Mouse (Mus musculus) limb, embryonic 15.5 days (tissue): ENCODE results near the gene Olfr780. TPM values are rescaled to one million over a fixed set of nuclear protein-coding genes. Genes with fewer than 3 reads are reported as not detected.
"Not testable (repeated sequence)": the region's sequence is repeated elsewhere in the genome, so short reads cannot be mapped to it uniquely, and the experiment has no call there.

ENCODE experiments used
- ATAC-seq: fragments of 200-750 bp; cut with Nextera tagmentation; 2 replicates; pipeline ENCODE4 v1.8.0; 2017; ENCODE audit warnings: low read depth, moderate TSS enrichment; ENCODE audit not compliant: insufficient number of reproducible peaks, low FRiP score, low TSS enrichment
- H3K27ac ChIP-seq: fragments of 300-500 bp; sonication (generic); 2 replicates; pipeline ENCODE4 v1.5.1; 2015; ENCODE audit warnings: moderate library complexity, mild to moderate bottlenecking, inconsistent platforms
- H3K27me3 ChIP-seq: fragments of 300-500 bp; sonication (generic); 2 replicates; pipeline ENCODE4 v1.6.1; 2015; ENCODE audit warnings: inconsistent platforms
- H3K36me3 ChIP-seq: fragments of 300-500 bp; sonication (generic); 2 replicates; pipeline ENCODE4 v1.6.1; 2015; ENCODE audit warnings: inconsistent platforms
- H3K4me1 ChIP-seq: fragments of 300-500 bp; sonication (generic); 2 replicates; pipeline ENCODE4 v1.6.1; 2015; ENCODE audit warnings: inconsistent platforms
- H3K4me2 ChIP-seq: fragments of 300-500 bp; sonication (generic); 2 replicates; pipeline ENCODE4 v1.6.1; 2015; ENCODE audit warnings: mild to moderate bottlenecking, inconsistent platforms
- H3K4me3 ChIP-seq: fragments of 300-500 bp; sonication (generic); 2 replicates; pipeline ENCODE4 v1.5.1; 2015; ENCODE audit warnings: mild to moderate bottlenecking, inconsistent platforms
- H3K9ac ChIP-seq: fragments of 300-500 bp; sonication (generic); 2 replicates; pipeline ENCODE4 v1.6.1; 2015; ENCODE audit warnings: inconsistent platforms
- H3K9me3 ChIP-seq: fragments of 300-500 bp; sonication (generic); 2 replicates; pipeline ENCODE4 v1.6.1; 2016; ENCODE audit warnings: inconsistent platforms
- WGBS: fragments of 180-500 bp; shearing (Covaris S2); methylation state at CpG from one replicate; pipeline ENCODE4 v1.1.7; 2015; 5-methylcytosine and 5-hydroxymethylcytosine counted together
- polyA plus RNA-seq: library from polyadenylated mRNA; unstranded; fragments of >200 nt; fragmentation: Nextera tagmentation; extraction: Ambion mirVana; gene quantifications from 2 replicates; pipeline ENCODE4 v1.2.1, GENCODE M21; 2015

Gene Olfr780
- polyA plus RNA-seq: not detected in 2 replicates

DNA sequence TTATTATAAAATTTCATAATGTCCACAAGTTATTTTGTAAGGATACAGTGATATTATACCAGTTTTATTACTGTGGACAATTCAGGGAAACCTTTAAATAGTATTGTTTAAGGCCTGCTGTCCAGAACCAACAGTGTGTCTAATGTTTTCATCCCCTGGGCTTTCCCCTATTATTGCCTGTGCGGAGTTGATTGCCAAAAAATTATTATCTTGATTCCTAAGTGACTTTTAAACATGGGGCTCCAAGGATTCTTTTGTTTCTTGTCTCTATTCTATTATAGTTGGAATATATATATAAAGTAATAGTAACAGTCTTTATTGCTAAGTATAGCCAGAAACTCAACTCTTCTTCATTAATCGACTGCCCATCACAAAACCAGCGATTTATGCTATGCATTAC, at the start of gene Olfr780:
Olfr780 (plus strand) TSS at position 301 of the 400 bp plus-strand sequence.
- Histone ChIP-seq H3K9ac (no peak within 1 kb of the TSS), H3K36me3 (no peaks in the 10 kb centered on the region), H3K4me3 (no peak within 1 kb of the TSS), H3K4me2 (no peak within 1 kb of the TSS), H3K9me3 (no peaks in the 10 kb centered on the region), H3K27me3 (no peaks in the 10 kb centered on the region), H3K27ac (no peak within 1 kb of the TSS), H3K4me1 (no peaks in the 10 kb centered on the region)
- 80% methylated on average over 3 of the region's 3 CpGs for WGBS
- no peak for ATAC-seq

DNA sequence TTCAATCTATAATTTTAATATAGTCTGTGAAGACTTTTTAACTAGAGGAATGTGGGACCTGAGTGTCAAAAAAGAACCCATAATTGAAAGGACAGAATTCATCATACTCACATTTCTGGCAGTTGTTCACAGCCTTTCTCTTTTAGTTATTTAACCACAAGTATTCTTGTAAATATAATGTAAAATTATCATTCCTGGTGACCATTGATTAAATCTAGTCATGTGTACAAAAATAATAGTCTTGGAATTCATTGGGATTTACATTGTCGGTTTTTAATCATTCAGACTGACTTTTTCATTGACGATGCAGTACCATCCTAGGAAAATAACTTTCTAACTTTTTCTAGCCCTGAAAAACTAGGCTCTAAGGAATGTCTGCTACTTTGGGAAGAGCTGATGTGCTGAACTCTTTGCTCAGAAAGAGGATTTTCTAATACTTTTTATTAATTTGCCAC, 46.8 kb upstream of the Olfr780 start, which contains the start of gene Olfr777:
Olfr777 (minus strand) TSS at position 405 of the 455 bp plus-strand sequence.
- WGBS: 93% methylated on average over 2 of the region's 2 CpGs
- no peaks in the 10 kb centered on the region for H3K9me3 ChIP-seq
- no peak for ATAC-seq
- no peak within 1 kb of the TSS for H3K4me2 ChIP-seq
- H3K4me3 ChIP-seq: no peak within 1 kb of the TSS
- H3K36me3 ChIP-seq: no peaks in the 10 kb centered on the region
- no peaks in the 10 kb centered on the region for H3K4me1 ChIP-seq
- H3K9ac ChIP-seq: no peak within 1 kb of the TSS
- no peak within 1 kb of the TSS for H3K27ac ChIP-seq
- no peaks in the 10 kb centered on the region for H3K27me3 ChIP-seq

DNA sequence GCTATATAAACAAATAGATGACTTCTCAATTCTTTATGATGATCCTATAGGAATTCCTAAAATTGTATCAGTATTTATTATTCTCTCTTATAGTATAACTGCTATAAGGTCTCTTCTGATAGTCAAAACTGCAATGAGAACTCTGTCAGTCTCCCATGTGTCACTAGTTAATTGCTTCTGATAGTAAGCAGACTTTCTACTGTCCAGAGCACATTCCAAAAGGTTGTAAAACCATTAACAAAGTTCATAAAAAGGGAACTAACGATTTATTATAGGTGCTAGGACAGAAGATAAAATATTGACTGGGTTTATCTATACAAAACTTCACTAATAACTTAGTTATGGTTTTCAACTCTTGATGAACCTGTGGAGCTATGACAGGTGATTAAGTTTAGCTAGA, 4.9 kb upstream of the Olfr780 start:
- not testable (repeated sequence) for H3K4me3 ChIP-seq, H3K4me2 ChIP-seq

DNA sequence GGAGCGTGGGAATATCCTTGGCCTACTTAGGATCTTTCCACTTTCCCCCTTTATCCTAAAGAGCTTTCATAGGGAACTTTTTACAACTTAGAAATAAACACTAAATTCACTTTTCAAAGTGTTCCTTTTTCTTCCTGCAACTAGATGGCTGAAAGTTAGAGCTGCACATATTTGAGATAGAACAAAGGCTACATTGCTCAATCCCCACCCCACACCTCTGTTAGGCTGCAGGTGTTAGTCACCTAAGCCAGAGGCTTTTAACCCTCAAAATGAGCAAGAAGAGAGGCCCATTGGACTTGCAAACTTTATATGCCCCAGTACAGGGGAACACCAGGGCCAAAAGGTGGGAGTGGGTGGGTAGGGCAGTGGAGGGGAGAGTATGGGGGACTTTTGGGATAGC, 4.4 kb upstream of the Olfr780 start:
- ATAC-seq, H3K4me1 ChIP-seq, H3K9ac ChIP-seq, H3K27me3 ChIP-seq, H3K4me3 ChIP-seq, H3K27ac ChIP-seq, H3K9me3 ChIP-seq, H3K36me3 ChIP-seq, H3K4me2 ChIP-seq: not testable (repeated sequence)
- WGBS: 86% methylated on average over 1 of the region's 1 CpGs

More for the DNA sequence above, 4.9 kb upstream of the Olfr780 start:
- H3K36me3 ChIP-seq, H3K4me1 ChIP-seq, H3K27ac ChIP-seq, H3K27me3 ChIP-seq, H3K9ac ChIP-seq, H3K9me3 ChIP-seq, ATAC-seq: not testable (repeated sequence)
- 30% methylated on average over 1 of the region's 1 CpGs for WGBS

DNA sequence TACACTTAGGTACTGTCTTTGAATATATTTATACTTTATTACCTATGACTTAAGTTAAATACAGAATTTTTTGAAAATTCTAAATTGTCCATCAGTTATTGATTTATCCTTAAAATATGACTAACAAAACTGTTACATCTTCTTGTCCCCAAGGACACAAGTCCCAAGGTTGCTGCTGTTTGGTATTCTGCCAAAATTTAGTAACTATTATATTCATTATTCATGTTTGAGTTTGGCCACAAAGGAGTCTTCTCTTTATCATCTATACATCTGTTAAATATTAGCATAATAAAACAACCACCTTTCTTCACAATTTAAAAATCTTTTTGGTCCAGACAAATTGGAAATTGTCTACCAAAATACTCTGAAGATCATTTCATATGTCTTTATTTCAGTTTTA, 10.6 kb downstream of the Olfr780 start, which contains the start of gene Olfr781:
Olfr781 (plus strand) TSS at position 301 of the 400 bp plus-strand sequence.
- Histone ChIP-seq H3K27ac (no peak within 1 kb of the TSS), H3K4me1 (no peaks in the 10 kb centered on the region), H3K4me2 (no peak within 1 kb of the TSS), H3K27me3 (no peaks in the 10 kb centered on the region), H3K36me3 (no peaks in the 10 kb centered on the region), H3K9me3 (no peaks in the 10 kb centered on the region), H3K4me3 (no peak within 1 kb of the TSS), H3K9ac (no peak within 1 kb of the TSS)
- ATAC-seq: no peak

DNA sequence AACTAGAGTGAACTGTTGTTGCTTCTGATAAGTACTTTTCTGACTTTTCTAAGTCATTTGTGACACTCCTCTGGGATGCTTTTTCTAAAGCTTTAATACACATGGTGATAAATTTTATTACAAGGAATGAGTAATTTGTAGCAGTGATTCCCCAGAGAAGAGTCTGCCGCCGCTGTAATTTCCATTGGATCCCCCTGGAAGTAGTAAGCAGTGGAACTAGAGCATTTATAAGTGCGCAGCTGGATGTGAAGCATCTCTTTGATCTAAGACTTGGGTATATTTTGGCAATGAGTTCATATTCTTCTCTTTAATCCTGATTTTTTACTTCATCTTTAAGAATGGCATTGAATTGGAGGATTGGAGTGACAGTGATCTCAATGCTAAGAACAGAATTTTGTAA, 30.6 kb downstream of the Olfr780 start, which contains the start of gene Olfr782:
Olfr782 (plus strand) TSS at position 301 of the 400 bp plus-strand sequence.
- no peaks in the 10 kb centered on the region for H3K9me3 ChIP-seq
- no peaks in the 10 kb centered on the region for H3K4me1 ChIP-seq
- H3K36me3 ChIP-seq: no peaks in the 10 kb centered on the region
- H3K4me3 ChIP-seq: no peak within 1 kb of the TSS
- H3K27me3 ChIP-seq: no peaks in the 10 kb centered on the region
- WGBS: 78% methylated on average over 3 of the region's 3 CpGs
- H3K27ac ChIP-seq: no peak within 1 kb of the TSS
- ATAC-seq: no peak
- H3K9ac ChIP-seq: no peak within 1 kb of the TSS
- no peak within 1 kb of the TSS for H3K4me2 ChIP-seq

DNA sequence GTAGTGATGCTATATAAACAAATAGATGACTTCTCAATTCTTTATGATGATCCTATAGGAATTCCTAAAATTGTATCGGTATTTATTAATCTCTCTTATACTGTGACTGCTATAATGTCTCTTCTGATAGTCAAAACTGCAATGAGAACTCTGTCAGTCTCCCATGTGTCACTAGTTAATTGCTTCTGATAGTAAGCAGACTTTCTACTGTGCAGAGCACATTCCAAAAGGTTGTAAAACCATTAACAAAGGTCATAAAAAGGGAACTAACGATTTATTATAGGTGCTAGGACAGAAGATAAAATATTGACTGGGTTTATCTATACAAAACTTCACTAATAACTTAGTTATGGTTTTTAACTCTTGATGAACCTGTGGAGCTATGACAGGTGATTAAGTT, 34.6 kb downstream of the Olfr780 start:
- not testable (repeated sequence) for H3K4me1 ChIP-seq, ATAC-seq, H3K27me3 ChIP-seq, H3K4me2 ChIP-seq, H3K9me3 ChIP-seq, H3K4me3 ChIP-seq, H3K9ac ChIP-seq, H3K36me3 ChIP-seq, H3K27ac ChIP-seq
- 50% methylated on average over 2 of the region's 2 CpGs for WGBS

DNA sequence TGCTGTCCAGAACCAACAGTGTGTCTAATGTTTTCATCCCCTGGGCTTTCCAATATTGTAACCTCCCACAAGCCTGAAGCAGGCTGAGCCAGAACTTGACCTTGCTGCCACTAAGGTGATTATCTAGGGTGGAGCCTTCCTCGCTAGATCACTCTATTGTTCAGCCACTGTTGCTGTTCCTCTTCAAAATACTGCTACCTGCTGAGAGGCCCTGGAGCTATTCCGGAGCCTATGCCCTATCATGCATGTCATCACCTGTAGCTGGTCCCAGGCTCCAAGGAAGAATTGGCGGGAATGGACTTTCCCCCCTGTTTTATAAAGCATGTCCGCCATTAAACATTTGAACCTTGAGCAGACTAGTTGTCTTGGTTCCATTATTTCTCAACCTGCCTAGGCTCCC, 38.6 kb downstream of the Olfr780 start:
- not testable (repeated sequence) for H3K36me3 ChIP-seq, H3K4me3 ChIP-seq, H3K4me1 ChIP-seq, H3K9me3 ChIP-seq, H3K4me2 ChIP-seq, H3K9ac ChIP-seq, H3K27ac ChIP-seq, H3K27me3 ChIP-seq, ATAC-seq
- WGBS: 84% methylated on average over 4 of the region's 4 CpGs

DNA sequence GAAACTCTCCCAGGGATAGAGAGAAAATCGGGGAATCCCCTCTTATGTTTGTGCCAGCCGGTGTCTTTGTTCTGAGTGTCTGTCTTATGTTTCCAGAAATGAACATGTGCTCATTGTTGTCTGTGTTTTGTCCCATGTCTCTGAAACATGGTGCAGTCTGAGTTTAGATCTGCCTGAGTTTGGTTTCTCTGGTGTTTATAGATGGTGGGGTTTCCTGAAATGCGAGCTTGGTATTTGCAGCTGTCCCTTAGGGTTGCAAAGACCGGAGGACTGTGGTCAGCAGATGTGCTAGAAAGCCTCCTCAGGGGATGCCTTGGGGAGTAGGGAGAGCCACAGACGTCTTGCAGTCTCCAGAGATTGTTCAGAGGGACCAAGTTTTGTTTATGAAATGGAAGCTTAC, 39.4 kb downstream of the Olfr780 start:
- Histone ChIP-seq H3K36me3 (no peaks in the 10 kb centered on the region), H3K4me3 (no peak overlapping the region), H3K9me3 (no peaks in the 10 kb centered on the region), H3K4me2 (no peak overlapping the region), H3K27me3 (no peaks in the 10 kb centered on the region), H3K9ac (no peak overlapping the region), H3K27ac (no peak overlapping the region), H3K4me1 (no peaks in the 10 kb centered on the region)
- 65% methylated on average over 5 of the region's 5 CpGs for WGBS
- ATAC-seq: no peak

Other genes with a start within 250 kb of the Olfr780 start
- gene Olfr766-ps1, start 249.1 kb upstream of the Olfr780 start, polyA plus RNA-seq: not detected in 2 replicates
- not detected in 2 replicates for gene Olfr767, start 235.2 kb upstream of the Olfr780 start, polyA plus RNA-seq
- not detected in 2 replicates for gene Olfr768, start 218.7 kb upstream of the Olfr780 start, polyA plus RNA-seq
- gene Olfr769, start 200.3 kb upstream of the Olfr780 start, polyA plus RNA-seq: not detected in 2 replicates
- not detected in 2 replicates for gene Olfr770, start 179.1 kb upstream of the Olfr780 start, polyA plus RNA-seq
- not detected in 2 replicates for gene Olfr771, start 153.4 kb upstream of the Olfr780 start, polyA plus RNA-seq
- not detected in 2 replicates for gene Olfr772, start 140.2 kb upstream of the Olfr780 start, polyA plus RNA-seq
- gene Olfr773, start 130.7 kb upstream of the Olfr780 start, polyA plus RNA-seq: not detected in 2 replicates
- not detected in 2 replicates for gene Olfr774, start 81.9 kb upstream of the Olfr780 start, polyA plus RNA-seq
- not detected in 2 replicates for gene Olfr775, start 69.7 kb upstream of the Olfr780 start, polyA plus RNA-seq
- gene Olfr776, start 59.0 kb upstream of the Olfr780 start, polyA plus RNA-seq: not detected in 2 replicates
- not detected in 2 replicates for gene Olfr777, start 46.6 kb upstream of the Olfr780 start, polyA plus RNA-seq
- gene Olfr781, start 10.7 kb downstream of the Olfr780 start, polyA plus RNA-seq: not detected in 2 replicates
- gene Olfr782, start 30.7 kb downstream of the Olfr780 start, polyA plus RNA-seq: not detected in 2 replicates
- 0.08 TPM in 1 of 2 replicates, not detected in the other for gene Olfr784, start 66.0 kb downstream of the Olfr780 start, polyA plus RNA-seq
- not detected in 2 replicates for gene Olfr785, start 87.3 kb downstream of the Olfr780 start, polyA plus RNA-seq
- not detected in 2 replicates for gene Olfr786, start 109.2 kb downstream of the Olfr780 start, polyA plus RNA-seq
- gene Olfr787, start 143.7 kb downstream of the Olfr780 start, polyA plus RNA-seq: not detected in 2 replicates
- not detected in 2 replicates for gene Olfr788, start 152.9 kb downstream of the Olfr780 start, polyA plus RNA-seq
- not detected in 2 replicates for gene Olfr789, start 166.6 kb downstream of the Olfr780 start, polyA plus RNA-seq
- not detected in 2 replicates for gene Olfr790, start 180.4 kb downstream of the Olfr780 start, polyA plus RNA-seq
- not detected in 2 replicates for gene Olfr791, start 203.7 kb downstream of the Olfr780 start, polyA plus RNA-seq
- not detected in 2 replicates for gene Olfr792, start 221.0 kb downstream of the Olfr780 start, polyA plus RNA-seq
- not detected in 2 replicates for gene Olfr794, start 249.5 kb downstream of the Olfr780 start, polyA plus RNA-seq